Mouse (Mus musculus) liver, postnatal 0 days (tissue): Measurements from ENCODE around the gene Gk5.

ENCODE experiments used
- CTCF ChIP-seq: sonication (generic); IDR thresholded peaks from 2 replicates; pipeline ENCODE4 v1.5.1; 2016; ENCODE audit warnings: antibody characterized with exemption, low read depth
- EP300 ChIP-seq: IDR thresholded peaks from 2 replicates; pipeline ENCODE4 v1.6.1; 2016; ENCODE audit warnings: antibody characterized with exemption, low read depth, mild to moderate bottlenecking

DNA sequence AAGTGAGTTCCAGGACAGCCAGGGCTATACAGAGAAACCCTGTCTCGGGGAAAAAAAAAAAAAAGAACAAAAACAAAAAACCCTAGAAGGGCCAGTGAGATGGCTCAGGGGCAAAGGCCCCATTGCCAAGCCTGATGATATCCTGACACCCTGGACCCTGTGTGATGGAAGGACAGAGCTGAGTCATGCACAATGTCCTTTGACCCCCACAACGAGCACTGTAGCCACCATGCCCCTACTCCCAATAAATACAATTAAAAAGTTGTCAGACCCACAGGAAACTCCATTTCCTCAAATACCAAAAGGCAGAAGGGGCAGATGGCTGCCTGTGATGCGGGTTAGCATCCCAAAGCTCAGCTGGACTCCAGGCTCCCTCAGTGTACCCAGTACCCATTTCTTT, 39.9 kb downstream of the Gk5 start:
- TF ChIP-seq CTCF: no peak
- no peak for TF ChIP-seq EP300
